Mouse (Mus musculus) retina, adult 2 months (tissue): Measurements from ENCODE around the gene Ablim2.

ENCODE experiments used
- DNase-seq: peaks from one replicate; pipeline ENCODE4 v3.0.0-alpha.2; 2012; ENCODE audit warnings: low read depth, low spot score

The Ablim2 gene

GRCm38 (mm10) chr5:35915629-35916300, 158.1 kb downstream of the Ablim2 start:
- DNase-seq = no peak

GRCm38 (mm10) chr5:35916666-35917065, 159.0 kb downstream of the Ablim2 start:
- no peak for DNase-seq

- no peak for DNase-seq
Measured at GRCm38 (mm10) chr5:35918387-35918786, 160.7 kb downstream of the Ablim2 start.

GRCm38 (mm10) chr5:35920076-35920475, 162.4 kb downstream of the Ablim2 start:
- DNase-seq = no peak

- DNase-seq = no peak
Measured at GRCm38 (mm10) chr5:35920557-35920956, 162.9 kb downstream of the Ablim2 start.

- no peak for DNase-seq
Measured at GRCm38 (mm10) chr5:35921141-35921540, 163.5 kb downstream of the Ablim2 start.

- no peak for DNase-seq
Measured at GRCm38 (mm10) chr5:35921595-35922254, 164.0 kb downstream of the Ablim2 start.

GRCm38 (mm10) chr5:35923448-35923847, 165.8 kb downstream of the Ablim2 start:
- no peak for DNase-seq

GRCm38 (mm10) chr5:35925171-35925634, 167.5 kb downstream of the Ablim2 start:
- no peak for DNase-seq

- no peak for DNase-seq
Measured at GRCm38 (mm10) chr5:35926511-35926910, 168.8 kb downstream of the Ablim2 start.

GRCm38 (mm10) chr5:35931296-35931695, 173.6 kb downstream of the Ablim2 start:
- no peak for DNase-seq

- no peak for DNase-seq
Measured at GRCm38 (mm10) chr5:35933059-35933458, 175.4 kb downstream of the Ablim2 start.
